Mouse (Mus musculus) fat pad, adult 2 months (tissue): Measurements from ENCODE around the gene Rere.

ENCODE experiments used
- DNase-seq: peaks from one replicate; pipeline ENCODE4 v3.0.0-alpha.2; 2011; ENCODE audit warnings: low read depth, low spot score; ENCODE audit errors: extremely low read depth

Rere gene

DNA sequence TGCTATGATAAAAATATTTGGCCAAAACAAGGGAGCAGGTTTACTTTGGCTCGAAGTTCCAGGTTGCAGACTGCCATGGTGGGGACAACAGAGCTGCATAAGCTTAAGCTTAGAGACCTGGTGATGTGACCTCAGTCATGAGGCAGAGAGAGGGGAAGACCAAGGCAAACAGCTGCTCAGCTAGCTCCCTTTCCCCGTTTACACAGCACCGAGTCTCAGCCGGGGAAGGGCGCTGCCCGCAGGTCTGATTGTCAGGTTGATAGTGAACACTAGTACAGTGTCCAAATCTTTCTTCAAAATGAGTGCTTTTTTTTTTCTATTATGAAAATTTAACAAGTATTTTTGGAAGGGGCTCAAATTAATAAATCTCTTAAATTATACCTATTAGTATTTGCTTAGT lies 97.9 kb downstream of the Rere start:
- no peak for DNase-seq

DNA sequence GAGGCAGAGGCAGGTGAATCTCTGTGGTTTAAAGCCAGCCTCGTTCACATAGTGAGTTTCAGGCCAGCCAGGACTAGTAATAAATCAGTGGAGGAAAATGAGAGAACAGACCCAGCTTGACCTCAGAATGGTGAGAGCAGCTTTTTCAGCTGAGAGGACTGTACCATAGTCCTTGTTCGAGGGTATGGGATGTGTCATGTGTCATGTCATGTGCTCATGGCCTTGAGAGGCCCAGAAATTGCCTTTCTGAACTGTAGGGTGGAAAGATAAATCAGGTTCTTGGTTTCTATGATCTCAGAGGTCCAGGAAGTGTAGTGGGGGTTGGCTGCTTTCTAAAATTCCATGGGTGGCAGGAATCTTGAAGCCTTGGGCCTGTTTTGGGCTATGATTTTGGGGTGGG lies 98.3 kb downstream of the Rere start:
- no peak for DNase-seq

DNA sequence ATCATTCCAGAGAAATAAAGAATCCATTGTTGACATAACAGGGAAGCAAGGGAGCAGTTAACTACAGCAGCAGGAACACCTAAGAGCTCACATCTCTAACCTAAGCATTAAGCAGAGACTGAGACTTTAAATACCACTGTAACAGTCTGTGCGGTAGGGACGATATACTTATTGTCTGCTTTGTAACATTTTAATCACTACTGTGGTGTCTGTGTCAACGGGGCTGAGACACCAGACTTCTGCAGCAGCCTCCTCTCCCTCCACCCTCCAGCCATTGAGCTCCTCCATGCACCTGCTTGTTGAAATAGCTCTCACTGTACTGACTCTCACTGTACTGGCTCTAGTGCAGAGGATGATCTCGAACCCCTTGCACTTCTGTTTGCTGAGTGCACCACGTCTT lies 98.8 kb downstream of the Rere start:
- no peak for DNase-seq

DNA sequence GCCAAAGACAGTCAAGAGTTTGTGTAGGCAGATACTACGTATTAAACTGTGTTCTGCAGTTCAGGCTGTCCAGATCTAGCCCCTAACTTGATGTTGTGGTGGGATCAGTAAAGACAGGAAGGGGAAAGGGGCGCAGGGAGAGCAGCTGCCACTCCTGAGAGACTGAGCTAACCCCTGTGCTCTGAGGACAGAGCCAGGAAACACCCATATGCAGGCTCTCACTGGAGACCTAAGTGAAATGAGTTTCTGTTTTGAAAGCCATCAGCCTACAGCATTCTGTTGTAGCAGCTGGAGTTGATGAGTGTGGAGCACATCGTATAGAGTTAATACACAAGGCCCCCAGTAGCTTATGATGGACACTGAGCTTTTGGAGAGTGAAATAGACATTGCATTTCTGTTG lies 101.1 kb downstream of the Rere start:
- no peak for DNase-seq

DNA sequence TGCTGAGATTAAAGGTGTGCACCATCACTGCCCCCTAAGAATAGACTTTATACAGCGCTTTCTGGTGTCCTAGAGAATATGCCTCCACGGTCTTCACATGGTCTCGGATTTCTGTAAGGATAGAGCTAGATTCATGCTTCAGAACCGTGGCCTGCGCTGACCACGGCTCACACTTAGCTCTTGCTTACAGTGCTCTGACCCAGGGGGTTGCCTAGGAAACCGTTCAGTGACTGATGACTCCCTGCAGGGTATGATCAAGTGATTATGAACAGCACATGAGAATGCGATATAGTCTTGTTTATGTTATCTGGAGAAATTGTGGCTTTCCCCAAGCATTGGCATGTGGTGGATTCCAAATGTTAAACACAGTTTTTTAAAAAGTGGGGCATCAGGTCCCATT lies 103.0 kb downstream of the Rere start:
- no peak for DNase-seq

DNA sequence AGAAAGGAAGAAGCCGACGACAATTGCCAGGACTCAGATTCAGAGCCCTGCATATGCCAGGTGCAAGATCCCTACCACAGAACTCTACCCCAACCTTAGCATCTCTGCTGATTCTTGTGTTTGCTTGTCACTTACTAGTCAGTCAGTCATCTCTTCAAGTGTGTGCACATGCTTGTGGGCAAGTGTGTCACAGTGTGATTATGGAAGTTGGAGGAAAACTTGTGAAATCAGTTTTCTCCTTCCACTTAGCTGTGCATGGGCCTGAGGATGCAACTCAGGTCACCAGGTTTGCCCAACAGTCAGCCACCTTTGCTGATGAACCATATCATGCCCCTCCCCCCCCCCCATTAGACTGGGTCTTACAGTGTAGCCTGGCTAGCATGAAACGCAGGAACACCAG lies 103.5 kb downstream of the Rere start:
- DNase-seq = no peak

DNA sequence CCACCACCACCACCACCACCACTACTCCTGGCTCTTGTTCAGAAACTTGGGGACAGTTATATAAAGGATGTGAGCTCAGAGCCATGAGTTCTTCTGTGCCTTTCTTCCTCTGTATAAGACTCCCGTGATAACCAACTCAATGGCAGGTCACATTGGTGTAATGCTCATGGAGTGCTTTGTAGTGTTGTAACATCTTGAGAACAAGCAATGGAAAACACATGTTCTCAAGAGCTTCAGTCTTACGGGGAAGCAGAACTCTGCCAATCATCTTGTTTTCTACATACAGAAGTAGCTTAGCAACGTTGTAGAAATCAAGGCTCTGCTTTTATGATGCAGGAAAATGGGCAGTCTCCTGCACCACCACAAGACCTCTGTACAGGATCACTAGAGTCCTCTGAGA lies 107.1 kb downstream of the Rere start:
- DNase-seq = no peak

DNA sequence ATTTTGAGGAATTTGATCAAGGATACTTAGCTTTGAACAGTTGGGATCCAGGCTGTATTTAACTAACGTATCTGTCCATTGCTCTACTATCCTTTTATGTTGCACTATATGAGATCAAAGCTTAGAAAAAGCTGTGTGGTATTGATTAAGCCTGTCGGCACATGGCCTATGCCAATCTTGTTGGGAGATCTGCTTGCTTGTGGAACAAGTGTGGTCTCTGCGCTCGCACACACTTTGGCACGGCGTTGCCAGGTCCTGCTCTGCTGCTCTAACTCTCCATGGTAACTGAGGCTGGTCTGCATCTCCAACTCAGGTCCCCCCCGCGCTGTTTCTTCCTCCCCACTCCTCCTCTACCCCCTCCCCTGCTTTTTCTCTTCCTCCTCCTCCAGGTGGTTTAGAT lies 112.2 kb downstream of the Rere start:
- DNase-seq = no peak

DNA sequence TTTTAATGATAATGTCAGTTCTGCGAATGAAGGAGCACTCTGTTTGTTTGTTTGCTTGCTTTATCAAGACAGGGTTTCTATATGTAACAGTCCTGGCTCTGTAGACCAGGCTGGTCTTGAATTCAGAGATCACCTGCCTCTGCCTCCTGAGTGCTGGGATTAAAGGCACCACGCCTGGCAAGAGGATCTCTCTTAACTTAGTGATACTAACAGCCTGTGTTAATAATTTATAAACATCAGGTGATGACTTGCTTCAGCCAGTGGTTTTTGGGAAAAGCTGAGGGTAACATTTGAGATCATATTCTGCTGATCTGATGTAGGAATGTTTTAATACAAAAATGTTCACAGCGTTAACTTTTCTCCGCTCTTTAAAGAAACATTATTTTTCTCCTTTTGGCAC lies 112.6 kb downstream of the Rere start:
- no peak for DNase-seq

DNA sequence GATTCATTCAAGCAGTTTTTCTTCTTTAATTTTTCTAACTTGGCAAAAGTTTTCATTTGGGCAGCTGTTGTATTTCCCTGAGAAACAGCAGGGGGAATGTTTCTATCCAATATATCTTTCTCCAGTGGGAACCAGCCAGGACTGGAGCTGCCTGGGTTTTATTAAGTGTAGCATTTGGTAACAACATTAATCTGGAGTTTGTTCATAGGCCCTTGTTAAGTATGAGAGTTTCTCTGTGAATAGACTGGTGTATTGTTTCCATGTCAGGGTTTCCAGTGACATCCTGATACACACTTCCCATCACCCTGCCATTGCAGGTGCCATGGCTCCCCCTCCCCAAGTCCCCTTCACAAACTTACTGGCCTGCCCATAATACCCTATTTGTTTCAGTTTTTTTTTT lies 114.9 kb downstream of the Rere start:
- no peak for DNase-seq

DNA sequence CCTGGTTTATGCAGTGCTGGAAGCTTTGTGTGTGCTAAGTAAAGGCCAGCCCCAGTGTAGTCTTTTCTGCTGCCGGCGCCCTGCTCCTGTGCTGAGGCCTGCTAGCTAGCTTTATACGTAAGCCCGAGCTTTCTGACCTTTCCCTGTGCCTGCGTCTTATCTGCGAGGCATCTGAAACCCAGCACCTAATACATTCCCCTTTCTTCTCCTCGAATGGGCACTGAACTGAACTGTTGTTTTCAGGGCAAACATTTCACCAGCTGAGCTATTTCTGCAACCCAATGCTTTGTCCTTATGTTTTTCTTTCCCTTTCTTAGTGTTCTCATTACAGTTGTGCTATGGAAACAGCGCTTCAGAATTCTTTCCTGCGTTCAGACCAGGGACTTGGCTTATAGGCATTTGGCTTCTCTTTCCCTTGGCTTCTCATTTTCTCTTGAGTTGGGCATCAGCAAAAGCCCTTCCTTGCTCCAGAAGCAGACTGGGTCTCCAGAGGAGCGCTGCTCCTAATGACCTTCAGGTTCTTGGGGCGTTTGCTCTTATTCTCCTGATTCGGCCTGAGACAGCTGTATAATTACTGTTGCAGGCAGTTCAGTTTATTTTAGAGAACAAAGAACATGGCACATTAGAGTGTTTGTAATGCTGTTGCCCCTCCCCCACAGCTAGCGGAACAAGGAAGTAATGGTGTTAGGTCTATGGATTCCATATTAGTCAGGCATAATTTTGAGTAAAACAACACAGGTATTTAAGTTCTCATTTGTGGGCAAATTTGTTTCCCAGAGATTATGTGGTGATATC lies 115.6 kb downstream of the Rere start:
- DNase-seq = no peak

DNA sequence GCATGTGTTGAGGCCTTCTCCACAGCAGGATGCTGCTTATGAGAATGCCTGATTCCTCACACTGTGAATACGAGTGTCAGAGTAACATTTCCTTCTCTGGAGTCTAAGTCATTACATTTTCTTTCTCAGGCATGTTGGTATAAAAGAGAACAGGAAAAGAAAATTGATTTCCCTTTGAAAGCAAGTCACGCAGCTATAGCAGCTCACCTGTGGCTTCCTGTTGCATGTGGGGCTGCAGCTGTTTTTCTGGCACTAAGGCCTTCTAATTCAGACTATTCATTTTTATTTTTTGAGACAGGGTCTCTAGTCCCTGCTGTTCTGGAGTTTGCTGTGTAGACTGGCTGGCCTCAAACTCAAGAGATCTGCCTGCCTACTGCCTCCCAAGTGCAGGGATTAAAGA lies 117.6 kb downstream of the Rere start:
- DNase-seq = no peak

DNA sequence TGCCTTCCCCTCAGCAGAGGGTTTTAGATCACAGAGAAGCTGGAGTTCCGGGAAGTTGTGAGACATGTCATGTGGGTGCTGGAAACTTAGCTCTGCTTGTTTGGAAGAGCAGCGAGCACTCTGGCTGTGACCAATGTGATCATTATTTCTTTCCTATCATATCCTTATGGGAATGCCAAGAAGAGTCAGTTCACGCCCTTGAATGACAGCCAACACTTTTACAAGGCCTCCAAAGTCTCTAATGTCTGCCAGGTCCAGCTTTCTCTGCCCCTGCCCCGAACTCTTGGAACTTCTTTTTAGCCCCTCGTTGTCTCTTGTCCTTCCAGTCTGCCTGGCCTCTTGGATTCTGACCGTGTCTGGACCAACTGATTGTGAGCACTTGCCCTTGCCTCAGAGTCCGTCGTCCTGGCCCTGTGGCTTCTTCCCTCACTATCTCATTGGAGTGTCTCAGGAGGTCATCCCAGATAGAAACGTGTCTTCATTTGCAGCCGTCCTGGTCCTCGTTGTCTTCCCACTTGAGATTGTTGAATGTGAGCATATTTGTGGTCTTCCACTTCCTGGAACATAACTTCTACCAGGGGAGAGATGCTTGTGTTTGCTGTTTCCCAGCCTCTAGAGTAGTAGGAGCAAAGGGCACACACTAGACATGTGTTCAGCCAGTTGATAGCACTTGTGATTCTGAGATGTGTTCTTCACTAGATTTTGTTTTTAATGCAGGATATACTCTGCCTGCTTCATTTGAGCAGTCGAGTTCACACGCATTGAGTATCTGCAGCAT lies 120.6 kb downstream of the Rere start:
- peak; percentile 10 for DNase-seq

DNA sequence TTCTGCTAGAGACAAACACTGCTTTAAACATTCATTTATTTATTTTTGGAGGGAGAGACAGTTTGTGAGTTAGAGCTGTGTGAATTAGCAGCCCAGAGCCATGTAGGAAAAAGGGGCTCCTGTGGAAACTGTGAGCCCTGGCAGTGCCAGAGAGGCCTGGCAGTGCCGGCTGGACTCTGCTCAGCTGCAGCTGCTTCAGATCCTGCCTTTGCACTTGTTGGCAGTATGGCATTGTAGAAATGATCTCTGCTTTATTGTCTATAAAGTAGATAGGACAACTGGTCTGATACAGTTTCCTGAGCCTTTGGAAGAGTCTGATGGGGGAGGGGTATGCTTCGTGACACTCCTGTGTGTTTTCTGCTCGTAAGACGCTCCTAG lies 121.2 kb downstream of the Rere start:
- no peak for DNase-seq

DNA sequence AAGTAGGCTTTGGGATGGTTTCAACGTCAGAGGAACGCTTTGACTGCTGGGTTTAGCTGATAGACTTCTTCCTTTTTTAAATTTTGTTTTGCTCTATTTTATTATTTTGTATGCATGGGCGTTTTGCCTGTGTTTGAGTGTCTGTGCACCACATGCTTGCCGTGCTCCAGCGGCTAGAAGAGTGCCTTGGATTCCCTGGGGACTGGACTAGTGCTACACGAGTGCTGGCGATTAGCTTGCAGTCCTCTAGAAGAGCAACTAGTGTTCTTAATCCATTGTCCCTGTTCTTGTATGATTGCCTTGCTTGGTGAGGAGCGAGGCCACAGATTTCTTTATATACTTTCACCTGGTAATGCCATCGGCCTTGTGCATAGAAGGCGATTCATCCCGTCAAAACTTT lies 122.5 kb downstream of the Rere start:
- no peak for DNase-seq

DNA sequence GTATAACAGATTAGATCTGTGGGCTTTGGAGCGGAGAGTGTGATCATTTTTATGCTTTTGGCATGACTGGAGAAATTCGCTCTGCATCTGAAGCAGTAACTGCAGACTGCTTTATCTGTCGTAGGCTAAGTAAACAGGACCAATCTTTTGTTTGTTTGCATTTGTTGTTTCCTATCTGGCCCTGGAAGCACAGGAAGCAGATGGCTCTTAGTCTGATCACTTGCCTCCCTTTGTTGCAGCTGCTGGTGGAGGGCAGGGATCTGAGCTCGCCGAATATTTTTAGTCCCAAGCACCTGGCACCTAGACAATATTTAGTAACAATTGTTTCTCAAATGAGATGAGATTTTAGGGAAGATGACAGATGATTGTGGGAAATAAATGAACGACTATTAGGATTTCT lies 123.1 kb downstream of the Rere start:
- DNase-seq = peak; percentile 10

DNA sequence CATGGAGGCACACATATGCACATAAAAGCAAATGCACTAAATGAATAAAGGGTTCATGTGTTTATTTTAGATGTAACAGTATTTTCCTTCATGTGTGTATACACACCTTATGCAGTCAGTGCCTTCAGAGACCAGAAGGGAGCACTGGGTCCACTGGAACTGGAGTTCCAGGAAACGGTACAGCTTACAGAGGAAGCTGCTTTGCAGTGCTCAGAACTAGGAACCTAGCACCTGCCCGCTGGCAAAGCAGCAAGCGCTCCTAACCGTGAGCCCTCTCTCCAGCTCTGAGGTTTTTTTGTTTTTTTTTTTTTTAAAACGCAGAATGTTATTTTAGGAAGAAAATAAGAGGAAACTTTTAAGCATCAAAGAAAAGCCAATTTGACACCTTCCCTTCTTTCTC lies 124.3 kb downstream of the Rere start:
- DNase-seq = no peak

DNA sequence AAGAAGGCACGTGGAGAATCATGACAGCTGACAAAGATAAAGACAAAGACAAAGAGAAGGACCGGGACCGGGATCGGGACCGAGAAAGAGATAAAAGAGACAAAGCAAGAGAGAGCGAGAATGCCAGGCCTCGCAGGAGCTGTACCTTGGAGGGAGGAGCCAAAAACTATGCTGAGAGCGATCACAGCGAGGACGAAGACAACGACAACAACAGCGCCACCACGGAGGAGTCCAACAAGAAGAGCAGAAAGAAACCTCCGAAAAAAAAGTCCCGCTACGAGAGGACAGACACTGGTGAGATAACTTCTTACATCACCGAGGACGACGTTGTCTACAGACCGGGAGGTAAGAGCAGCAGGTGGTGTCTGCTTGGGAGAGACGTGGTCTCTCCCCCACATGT lies 124.9 kb downstream of the Rere start:
- DNase-seq = no peak

DNA sequence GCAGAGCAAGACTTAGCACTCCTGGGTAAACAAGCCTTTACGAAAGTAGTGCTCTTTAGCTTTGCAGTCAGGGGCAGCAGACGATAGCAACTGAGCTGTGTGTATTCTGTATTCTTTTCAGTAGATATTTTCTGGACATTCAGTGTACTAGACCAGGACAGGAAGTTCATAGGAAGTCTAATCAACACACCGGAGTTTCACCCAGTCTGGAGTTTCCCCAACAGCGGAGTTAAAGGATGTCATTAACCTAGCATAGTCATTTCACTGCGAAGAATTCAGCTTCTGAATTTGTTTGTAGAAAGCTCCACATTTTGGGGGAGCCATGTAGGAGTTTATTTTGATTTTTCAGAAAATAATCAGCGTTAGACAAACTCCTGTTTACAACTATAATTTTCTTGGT lies 125.4 kb downstream of the Rere start:
- DNase-seq = no peak

DNA sequence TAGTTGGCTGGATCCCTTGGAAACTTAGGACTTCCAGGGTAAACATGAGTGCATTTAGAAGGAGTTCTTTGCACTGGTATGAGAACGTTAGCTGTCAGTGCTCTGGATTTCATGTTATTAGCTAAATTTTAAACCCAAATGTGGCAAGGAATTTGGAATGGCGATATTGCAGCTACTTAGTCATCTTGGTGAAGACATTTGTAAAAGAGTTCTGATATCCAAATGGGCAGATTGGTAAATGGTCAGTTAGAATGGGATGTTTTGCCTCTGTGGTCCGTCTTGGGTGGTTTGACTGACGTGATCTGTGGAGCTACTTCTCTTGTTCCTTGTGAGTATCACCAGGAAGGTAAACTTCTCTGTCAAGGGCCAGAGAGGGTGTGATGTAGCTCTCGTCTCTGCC lies 132.8 kb downstream of the Rere start:
- no peak for DNase-seq

DNA sequence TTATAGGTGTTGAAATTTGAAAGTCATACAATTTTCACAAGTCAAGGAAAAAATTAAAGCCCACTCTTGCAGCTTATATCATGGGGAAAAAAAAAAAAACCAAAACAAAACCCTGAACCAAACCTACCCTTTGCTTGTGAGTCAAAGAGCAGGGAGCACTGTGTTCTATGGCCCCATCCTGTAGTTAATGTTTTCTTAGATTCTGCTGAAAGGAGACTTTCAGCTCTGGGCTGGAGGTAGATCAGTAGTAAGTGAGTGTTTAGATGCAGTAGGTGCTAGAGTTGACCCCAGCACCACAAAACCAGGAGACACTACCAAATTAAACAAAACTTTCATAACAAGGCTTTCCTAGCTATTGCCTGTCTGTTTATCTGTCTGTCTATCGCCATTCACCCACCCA lies 133.3 kb downstream of the Rere start:
- no peak for DNase-seq

DNA sequence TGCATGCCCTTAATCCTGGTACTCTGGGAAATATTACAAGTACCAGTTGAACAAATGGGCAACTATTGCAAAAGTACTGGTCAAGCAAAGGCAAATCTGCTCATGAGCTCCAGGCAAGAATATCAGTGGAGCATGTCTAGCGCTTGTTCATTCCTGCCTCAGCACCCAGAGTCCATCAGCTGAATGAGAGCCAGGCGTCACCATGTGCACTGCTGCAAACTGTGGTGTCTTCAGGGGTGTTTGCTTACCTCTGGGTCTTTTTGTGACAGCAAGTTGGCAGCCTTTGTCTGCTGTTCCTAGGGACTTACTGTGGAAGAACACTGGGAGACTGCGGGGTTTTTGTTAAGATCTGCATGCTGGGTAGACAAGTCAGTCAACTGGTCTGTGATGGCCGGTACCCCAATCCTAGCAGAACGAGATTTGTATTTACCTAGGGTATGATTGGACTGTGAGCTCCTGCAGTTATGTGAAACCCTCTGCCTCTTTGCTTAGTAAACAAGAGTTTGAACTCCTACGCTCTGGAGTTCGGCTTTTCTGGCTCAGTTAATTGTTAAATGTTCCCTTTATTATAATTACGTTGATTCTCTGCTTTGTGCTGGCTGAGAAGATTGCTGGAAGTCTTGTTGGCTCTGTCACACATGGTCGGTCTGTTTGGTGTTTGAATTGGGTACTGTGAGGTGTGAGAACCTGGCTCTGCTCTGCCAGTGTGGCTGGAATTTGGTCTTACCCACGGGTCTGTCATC lies 134.0 kb downstream of the Rere start:
- DNase-seq = peak; percentile 82
